Mouse (Mus musculus): ENCODE measurements at regions not wholly inside any gene's neighbourhood (a gene's known extent, or its start where the extent isn't known, plus 50 kb on each side); places are given as distances from the start of the nearest gene placed in this dataset.

GRCm38 (mm10) chr3:34333555-34333954, 252.4 kb upstream of the Dnajc19 start:
- DNase-seq = no peak

GRCm38 (mm10) chr3:34331889-34332276, 250.8 kb upstream of the Dnajc19 start:
- DNase-seq = no peak

- DNase-seq = no peak
Observed at GRCm38 (mm10) chr3:34330970-34331888, 250.1 kb upstream of the Dnajc19 start.

GRCm38 (mm10) chr3:34328865-34329264, 247.7 kb upstream of the Dnajc19 start:
- peak; percentile 17 for DNase-seq

GRCm38 (mm10) chr3:34325669-34326068, 244.5 kb upstream of the Dnajc19 start:
- DNase-seq = no peak

- no peak for DNase-seq
Observed at GRCm38 (mm10) chr3:34322527-34323210, 241.5 kb upstream of the Dnajc19 start.

GRCm38 (mm10) chr3:34314798-34315197, 233.7 kb upstream of the Dnajc19 start:
- no peak for DNase-seq

- no peak for DNase-seq
Observed at GRCm38 (mm10) chr3:34314393-34314792, 233.3 kb upstream of the Dnajc19 start.

- no peak for DNase-seq
Observed at GRCm38 (mm10) chr3:34311944-34312343, 230.8 kb upstream of the Dnajc19 start.

GRCm38 (mm10) chr3:34299637-34300036, 218.5 kb upstream of the Dnajc19 start:
- DNase-seq = no peak

- DNase-seq = no peak
Observed at GRCm38 (mm10) chr3:34287836-34288235, 206.7 kb upstream of the Dnajc19 start.

- no peak for DNase-seq
Observed at GRCm38 (mm10) chr3:34270154-34270553, 189.0 kb upstream of the Dnajc19 start.

- no peak for DNase-seq
Observed at GRCm38 (mm10) chr3:34266462-34266861, 185.3 kb upstream of the Dnajc19 start.

- no peak for DNase-seq
Observed at GRCm38 (mm10) chr3:34264811-34265210, 183.7 kb upstream of the Dnajc19 start.

- DNase-seq = no peak
Observed at GRCm38 (mm10) chr3:34252730-34253337, 171.7 kb upstream of the Dnajc19 start.

GRCm38 (mm10) chr3:34242126-34242525, 161.0 kb upstream of the Dnajc19 start:
- no peak for DNase-seq

- DNase-seq = no peak
Observed at GRCm38 (mm10) chr3:34239978-34240377, 158.9 kb upstream of the Dnajc19 start.

- DNase-seq = no peak
Observed at GRCm38 (mm10) chr3:34234391-34234790, 153.3 kb upstream of the Dnajc19 start.

GRCm38 (mm10) chr3:34232329-34233250, 151.5 kb upstream of the Dnajc19 start:
- DNase-seq = no peak

GRCm38 (mm10) chr3:34231593-34232328, 150.6 kb upstream of the Dnajc19 start:
- DNase-seq = no peak

GRCm38 (mm10) chr3:34222291-34222690, 141.2 kb upstream of the Dnajc19 start:
- DNase-seq = no peak

Measured in lung, postnatal 14 days (tissue).